Mouse (Mus musculus) inflammation-experienced regulatory T-cells, adult 6 months (primary cell): ENCODE measurements around the gene Zfp300. TPM values are rescaled to one million over a fixed set of nuclear protein-coding genes. Genes with fewer than 3 reads are reported as not detected.

Experiments used
- ATAC-seq: one replicate; pipeline ENCODE4 v1.8.0; 2017
- polyA plus RNA-seq, 3 experiments: library from polyadenylated mRNA; unstranded; fragments of 100-300 nt; shearing (Covaris generic); gene quantifications; one replicate each; pipeline ENCODE4 v1.2.1; 2017

The Zfp300 gene
- 1 to 10 TPM; 2.8 to 4.5 (median 3.4) TPM for polyA plus RNA-seq

DNA sequence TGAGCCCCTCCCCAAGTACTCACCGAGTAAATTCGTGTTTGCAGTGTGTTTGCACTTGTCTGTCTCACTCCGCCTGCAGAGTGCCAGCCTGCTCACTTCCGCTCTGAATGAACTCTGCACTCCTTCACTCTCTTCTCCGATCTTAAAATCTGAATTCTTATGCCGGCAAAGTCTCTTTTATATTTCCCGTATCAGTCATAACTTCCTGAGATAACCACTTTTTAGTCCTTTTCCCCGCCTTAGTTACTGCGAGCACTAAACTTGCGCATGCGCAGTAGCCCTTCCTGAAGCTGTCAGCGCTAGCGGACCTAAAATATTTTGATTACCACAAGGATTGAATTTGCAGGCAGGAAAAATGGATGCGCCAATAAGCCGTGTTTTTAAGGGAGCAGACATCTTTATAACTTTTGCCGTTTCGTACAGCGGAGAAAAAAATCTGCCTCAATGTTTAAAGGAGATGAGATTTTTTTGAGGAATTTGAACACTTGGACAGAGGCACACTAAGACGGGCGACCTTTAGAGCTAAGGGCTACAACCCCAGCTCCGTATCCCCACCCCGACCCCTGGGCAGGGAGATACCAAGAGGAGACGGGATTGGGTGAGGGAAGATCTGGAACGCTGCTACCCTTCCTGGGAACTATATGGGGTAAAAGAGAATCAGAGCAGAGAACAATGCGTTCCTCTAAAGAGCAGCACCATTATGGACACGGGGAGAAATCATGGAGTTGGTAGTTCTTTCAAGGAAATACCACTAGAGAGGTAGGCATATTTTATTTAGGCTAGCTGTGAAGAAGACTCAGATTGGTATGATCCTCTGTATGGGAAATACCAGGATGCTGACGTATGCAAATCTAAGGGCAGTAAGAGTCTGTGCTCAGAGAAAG is at the start of gene Zfp300:
Zfp300 (minus strand) TSS at position 545 of the 884 bp plus-strand sequence.
- ATAC-seq: peak; percentile 83

- no peak for ATAC-seq
Measured at GRCm38 (mm10) chrX:21115520-21115919, 26.2 kb upstream of the Zfp300 start, which contains the start of gene Ssxa1. Gene Ssxa1, plus strand, starts transcription at chrX:21115820.

DNA sequence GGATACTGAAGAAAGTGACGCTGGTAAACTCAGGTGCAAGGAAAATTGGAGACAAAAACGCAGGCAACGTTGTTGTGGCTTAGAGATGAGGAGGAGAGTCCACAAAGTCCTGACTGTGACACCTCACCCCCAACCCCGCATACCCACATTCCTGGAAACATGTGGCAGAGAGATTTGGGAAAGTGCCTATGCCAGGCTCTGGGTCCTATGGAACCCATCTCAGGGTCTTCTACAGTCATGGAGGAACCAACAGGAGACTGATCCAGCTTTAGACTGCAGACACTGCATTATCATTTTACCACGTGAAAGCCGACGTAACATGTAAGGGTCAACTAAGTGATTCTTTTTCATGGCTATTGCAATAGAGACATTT is 526 bp upstream of the Zfp300 start:
- ATAC-seq: no peak

- no peak for ATAC-seq
Measured at GRCm38 (mm10) chrX:21088645-21088982, 713 bp downstream of the Zfp300 start.

DNA sequence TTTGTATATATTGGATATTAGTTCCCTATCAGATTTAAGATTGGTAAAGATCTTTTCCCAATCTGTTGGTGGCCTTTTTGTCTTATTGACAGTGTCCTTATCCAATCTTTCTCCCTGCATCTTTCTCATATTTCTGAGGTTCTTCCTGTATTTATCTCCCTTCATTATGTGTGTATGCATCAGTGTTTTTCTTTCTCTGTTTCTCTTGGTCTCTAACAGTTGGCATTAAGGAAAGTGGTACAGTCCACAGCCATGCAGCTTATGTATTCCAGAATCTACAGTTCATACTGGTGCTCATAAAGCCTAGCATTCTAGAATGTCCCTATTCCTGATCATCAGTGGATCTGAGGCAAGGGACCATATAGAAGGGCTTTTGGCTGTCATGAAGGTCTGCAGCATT is 21.2 kb downstream of the Zfp300 start, which contains the start of gene Spaca5:
Spaca5 (plus strand) TSS at position 301 of the 400 bp plus-strand sequence.
- no peak for ATAC-seq

DNA sequence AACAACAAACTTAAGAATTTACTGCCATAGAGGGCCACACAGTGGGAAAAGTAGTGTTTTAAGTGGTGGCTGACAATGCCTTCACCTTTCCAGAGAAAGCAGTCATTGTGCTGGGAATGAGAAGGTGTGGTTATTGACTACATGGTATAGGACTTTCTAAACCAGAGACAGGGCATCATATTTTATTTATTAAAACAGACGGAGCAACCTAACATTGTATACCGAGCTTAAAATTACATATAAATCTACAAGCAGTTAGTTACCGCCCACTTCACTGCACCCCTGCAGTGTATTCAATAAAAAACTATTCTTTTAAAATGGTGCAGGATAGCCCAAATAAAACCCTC is 26.8 kb downstream of the Zfp300 start:
- ATAC-seq: no peak

DNA sequence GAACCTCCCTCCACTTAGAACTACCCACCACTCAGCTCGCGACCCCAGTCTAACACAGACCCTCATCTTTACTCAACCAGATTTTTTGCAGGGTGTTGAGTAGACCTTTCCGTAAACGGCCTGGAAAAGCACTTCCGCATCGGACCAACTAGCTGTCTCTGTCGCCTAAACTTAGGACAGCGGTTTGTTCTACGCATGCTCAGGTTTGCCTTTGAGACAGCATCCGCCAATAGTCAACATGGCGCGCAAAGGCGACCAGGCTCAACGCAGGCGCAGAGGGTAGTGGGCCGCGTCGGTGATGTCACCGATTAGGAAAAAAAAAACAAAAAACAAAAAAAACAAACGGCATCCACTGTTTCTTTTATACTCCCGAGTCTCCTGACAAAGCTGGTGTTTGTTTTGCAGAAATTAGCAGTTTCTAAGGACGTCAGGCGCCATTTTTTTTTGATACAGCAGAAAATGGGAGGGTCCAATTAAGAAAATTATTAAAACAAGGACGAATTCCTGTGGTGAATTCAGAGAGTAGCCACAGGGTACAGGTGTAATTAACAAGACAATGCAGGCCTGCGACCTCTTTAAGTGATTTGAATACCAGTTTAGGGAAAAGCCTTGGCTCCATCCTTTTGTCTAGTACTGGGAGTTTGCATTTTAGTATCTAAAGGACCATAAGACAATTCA is 27.3 kb downstream of the Zfp300 start, which contains the start of gene Zfp182:
Zfp182 (minus strand) TSS at position 451 of the 678 bp plus-strand sequence.
- peak; percentile 92 for ATAC-seq

DNA sequence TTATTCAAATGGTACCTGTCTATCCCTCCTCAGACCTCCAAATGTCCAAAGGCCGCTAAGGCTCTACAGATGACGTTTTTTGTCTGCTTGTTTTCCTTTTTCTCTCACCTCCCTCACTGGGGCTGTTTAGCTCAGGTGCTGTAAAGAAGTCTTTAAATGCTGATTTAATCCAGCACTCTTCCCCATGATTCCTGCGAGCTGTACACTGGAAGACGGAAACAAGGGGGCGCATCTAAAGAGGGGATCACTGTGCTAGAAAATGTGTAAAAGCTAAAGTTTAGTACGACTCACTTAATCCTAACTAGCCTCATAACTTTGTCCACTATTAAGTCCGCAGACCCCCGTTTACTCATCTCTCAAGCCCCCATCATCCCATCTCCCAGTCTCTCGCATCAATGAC is 27.9 kb downstream of the Zfp300 start:
- ATAC-seq: peak; percentile 6

Other genes with a start within 250 kb of the Zfp300 start
- gene Timp1, start 219.4 kb downstream of the Zfp300 start, polyA plus RNA-seq: not detected
- not detected for gene Syn1, start 168.5 kb downstream of the Zfp300 start, polyA plus RNA-seq
- gene Cfp, start 158.0 kb downstream of the Zfp300 start, polyA plus RNA-seq: 1 to 10 TPM; 4.7 to 6.6 (median 6.3) TPM
- gene Elk1, start 138.9 kb downstream of the Zfp300 start, polyA plus RNA-seq: 1 to 10 TPM; 3.2 to 6.3 (median 3.4) TPM
- gene Uxt, start 127.5 kb downstream of the Zfp300 start, polyA plus RNA-seq: 10 to 100 TPM; 34.8 to 45.2 (median 42.1) TPM
- gene Zfp182, start 27.2 kb downstream of the Zfp300 start, polyA plus RNA-seq: 10 to 100 TPM; 17.9 to 20.9 (median 20.3) TPM
- not detected for gene Spaca5, start 21.1 kb downstream of the Zfp300 start, polyA plus RNA-seq
- not detected for gene Ssxa1, start 26.3 kb upstream of the Zfp300 start, polyA plus RNA-seq
- gene Gm21876, start 86.1 kb upstream of the Zfp300 start, polyA plus RNA-seq: not detected